Mouse (Mus musculus) bone marrow, adult 2 months (tissue): Measurements from ENCODE around the gene Ddc. TPM values are rescaled to one million over a fixed set of nuclear protein-coding genes. Genes with fewer than 3 reads are reported as not detected.

Experiments used
- H3K27ac ChIP-seq: fragments of 200-500 bp; 2 replicates; pipeline ENCODE4 v1.5.1; 2012; ENCODE audit warnings: low read depth, mild to moderate bottlenecking, control low read depth, inconsistent platforms, low read length; ENCODE audit not compliant: control insufficient read depth, poor library complexity, insufficient read depth
- H3K4me1 ChIP-seq: fragments of 200-500 bp; 2 replicates; pipeline ENCODE4 v1.6.1; 2011; ENCODE audit warnings: low read length; ENCODE audit not compliant: control insufficient read depth, insufficient read depth
- H3K4me3 ChIP-seq: fragments of 200-500 bp; replicated peaks from 2 replicates; pipeline ENCODE3; 2011; ENCODE audit warnings: mild to moderate bottlenecking, low read depth, low read length, control low read depth; ENCODE audit not compliant: control insufficient read depth
- CTCF ChIP-seq: fragments of 200-500 bp; IDR thresholded peaks from 2 replicates; pipeline ENCODE4 v1.5.1; 2011; ENCODE audit warnings: low read length, control low read depth; ENCODE audit not compliant: control insufficient read depth, insufficient read depth
- POLR2A ChIP-seq: fragments of 200-500 bp; IDR thresholded peaks from 2 replicates; pipeline ENCODE4 v1.6.1; 2011; ENCODE audit warnings: low read depth, mild to moderate bottlenecking, control low read depth, low read length, borderline replicate concordance; ENCODE audit not compliant: control insufficient read depth
- WGBS: fragments of 180-500 bp; shearing (Covaris S2); methylation state at CpG from one replicate; pipeline ENCODE4 v1.1.7; 2018; 5-methylcytosine and 5-hydroxymethylcytosine counted together
- polyA plus RNA-seq: library from polyadenylated mRNA; stranded (reverse); fragments of >200 nt; gene quantifications from 2 replicates; pipeline ENCODE4 v1.2.4, GENCODE M21; 2011; ENCODE audit warnings: low replicate concordance; ENCODE audit not compliant: missing spikeins, insufficient read depth, insufficient read length

Ddc gene
- polyA plus RNA-seq, 1 experiment: 2.0 TPM

DNA sequence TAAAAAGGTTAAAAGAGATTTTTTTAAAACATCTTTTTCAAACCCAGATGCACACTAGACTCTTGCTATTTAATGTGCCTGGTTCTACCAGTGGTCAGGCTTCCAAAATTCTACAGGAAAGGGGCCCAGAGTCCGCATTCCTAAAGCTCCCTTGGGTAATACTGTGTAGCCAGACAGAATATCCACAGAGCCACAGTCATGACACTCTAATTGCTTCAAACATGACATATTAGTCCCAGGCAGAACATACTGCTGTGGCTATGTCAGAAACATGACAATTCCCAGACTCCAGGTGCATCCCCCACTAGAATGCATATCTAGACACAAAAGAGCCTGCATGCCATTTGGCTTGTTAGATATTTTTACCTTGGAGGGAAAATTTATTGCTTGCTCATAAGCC lies 35.4 kb downstream of the Ddc start:
- TF ChIP-seq POLR2A (no peak), CTCF (no peak)
- H3K27ac ChIP-seq: no peak overlapping the region
- 66% methylated on average over 1 of the region's 1 CpGs for WGBS
- no peaks in the 10 kb centered on the region for H3K4me1 ChIP-seq
- H3K4me3 ChIP-seq: no peak overlapping the region

DNA sequence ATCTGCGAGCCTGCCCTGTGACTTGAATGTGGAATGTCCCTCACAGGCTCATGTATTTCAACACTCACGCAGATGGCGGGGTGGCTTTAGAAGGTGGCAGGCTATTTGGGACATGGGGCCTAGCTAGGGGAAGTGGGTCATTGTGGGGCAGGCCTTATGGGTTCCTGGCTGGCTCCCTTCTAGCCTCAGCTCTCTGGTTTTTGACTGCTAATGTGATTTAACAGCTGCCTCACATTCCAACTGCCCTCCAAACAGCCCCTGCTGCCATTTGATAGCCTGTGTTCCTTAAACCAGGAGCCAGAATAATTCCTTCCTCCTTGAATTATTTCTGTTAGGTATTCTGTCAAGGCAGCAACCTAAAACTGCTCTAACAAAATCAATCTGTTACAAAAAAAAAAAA lies 41.0 kb downstream of the Ddc start:
- TF ChIP-seq CTCF: no peak
- TF ChIP-seq POLR2A: no peak
- WGBS: 92% methylated on average over 3 of the region's 3 CpGs
- Histone ChIP-seq H3K4me3 (no peak overlapping the region), H3K4me1 (no peaks in the 10 kb centered on the region), H3K27ac (no peak overlapping the region)

DNA sequence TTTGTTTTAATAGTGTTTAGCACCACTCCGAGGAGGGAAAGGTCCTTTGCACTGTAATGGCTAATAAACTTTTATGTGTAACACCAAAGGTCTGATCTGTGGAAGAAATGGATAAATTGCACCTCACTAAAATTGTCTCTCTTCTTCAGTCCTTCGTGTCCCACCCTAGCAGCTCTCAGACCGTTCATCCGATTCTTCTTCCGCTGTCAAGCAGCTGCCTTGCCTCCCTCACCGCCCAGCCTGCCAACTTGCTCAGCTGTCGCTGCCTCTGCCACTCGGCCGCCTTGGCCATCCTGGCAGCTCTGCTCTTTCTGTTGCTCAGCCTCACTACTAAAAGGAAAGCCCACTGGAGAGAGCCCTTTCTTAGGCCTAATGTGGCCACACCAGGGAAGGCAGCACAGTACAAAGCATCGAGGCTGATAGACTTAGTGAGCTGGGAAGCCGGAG lies 42.2 kb downstream of the Ddc start:
- WGBS: 86% methylated on average over 11 of the region's 11 CpGs
- no peak for TF ChIP-seq POLR2A
- no peak for TF ChIP-seq CTCF
- Histone ChIP-seq H3K4me1 (no peaks in the 10 kb centered on the region), H3K27ac (no peak overlapping the region), H3K4me3 (no peak overlapping the region)

DNA sequence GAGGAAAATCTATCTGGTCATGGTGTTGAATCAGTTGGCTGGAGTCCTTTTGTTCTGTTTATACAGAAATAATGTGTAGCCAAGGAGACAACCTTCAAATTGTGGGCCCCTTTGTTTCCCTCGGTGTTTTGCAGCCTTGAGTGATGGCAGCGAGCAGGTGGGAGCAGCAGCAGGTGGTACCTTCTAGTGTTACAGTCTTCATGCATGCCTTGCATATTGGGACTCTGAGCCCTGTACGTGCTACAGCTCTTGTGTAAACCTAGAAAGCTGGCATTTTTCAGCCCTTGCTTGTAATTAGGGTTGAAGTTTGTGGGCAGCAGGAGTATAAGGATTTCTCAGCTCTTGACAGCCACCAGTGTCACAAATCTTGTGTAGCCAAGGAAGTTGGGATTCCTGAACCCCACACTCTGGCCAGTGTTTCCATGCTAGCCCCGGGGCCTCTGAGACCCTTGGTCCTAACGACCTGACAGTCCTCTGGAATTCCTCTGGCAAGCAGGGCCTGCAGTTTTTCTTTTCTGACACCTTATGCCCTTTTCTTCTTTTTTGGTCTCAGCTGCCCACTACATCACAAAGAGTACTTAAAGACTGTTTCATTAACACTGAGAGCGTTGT lies 42.8 kb downstream of the Ddc start:
- H3K4me1 ChIP-seq: no peaks in the 10 kb centered on the region
- no peak overlapping the region for H3K27ac ChIP-seq
- H3K4me3 ChIP-seq: no peak overlapping the region
- TF ChIP-seq POLR2A: no peak
- WGBS: 68% methylated on average over 6 of the region's 6 CpGs

DNA sequence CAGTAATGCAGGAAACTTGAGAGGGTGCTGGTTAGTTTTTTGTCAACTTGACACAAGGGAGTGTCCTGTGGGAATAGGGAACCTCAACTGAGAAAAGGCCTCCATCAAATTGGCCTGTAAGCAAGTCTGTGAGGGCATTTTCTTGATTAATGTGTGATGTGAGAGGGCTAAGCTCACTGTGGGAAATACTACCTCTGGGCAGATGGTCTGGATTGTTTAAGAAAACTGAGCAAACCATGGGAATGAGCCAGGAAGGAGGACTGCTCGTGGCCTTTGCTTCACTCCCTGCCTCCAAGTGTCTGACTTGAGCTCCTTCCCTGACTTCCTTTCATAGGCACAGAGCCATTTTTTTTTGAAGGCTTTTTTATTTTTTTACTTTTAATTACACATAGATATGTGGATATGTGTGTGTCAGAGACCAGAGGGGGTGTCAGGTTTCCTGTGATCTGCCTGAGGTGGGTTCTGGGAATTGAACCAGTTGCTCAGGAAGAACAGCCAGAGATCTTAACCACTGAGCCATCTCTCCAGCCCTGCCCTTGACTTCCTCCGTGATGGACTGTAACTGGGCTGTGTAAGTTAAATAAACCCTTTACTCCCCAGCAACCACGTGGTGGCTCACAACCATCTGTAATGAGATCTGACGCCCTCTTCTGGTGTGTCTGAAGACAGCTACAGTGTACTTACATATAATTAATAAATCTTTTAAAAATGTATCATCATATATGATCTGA lies 44.0 kb downstream of the Ddc start:
- H3K4me3 ChIP-seq: no peak overlapping the region
- no peak overlapping the region for H3K27ac ChIP-seq
- no peaks in the 10 kb centered on the region for H3K4me1 ChIP-seq
- TF ChIP-seq CTCF (no peak), POLR2A (no peak)
- WGBS: 51% methylated on average over 4 of the region's 4 CpGs

DNA sequence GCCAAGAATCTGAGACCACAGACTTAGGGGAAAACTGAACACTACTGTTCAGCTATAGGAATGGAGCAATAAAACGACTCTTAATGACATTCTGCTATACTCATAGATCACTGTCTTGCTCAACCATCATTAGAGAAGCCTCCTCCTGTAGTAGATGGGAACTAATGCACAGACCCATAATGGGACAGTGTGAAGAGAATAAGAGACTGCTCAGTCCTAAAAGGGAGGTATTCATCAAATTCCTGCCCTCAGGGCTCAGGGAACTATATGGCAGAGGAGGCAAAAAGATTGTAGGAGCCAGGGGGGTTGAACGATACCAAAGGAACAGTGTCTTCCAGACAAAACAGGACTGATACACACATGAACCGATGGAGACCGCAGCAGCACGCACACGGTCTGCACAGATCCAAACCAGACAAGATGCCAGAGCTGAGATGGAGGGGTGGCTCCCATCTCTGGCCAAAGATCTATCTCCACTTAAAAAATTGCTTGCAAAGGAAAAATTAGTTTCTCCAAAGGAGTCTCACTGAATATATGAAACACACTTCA lies 45.9 kb downstream of the Ddc start:
- TF ChIP-seq POLR2A (no peak), CTCF (no peak)
- WGBS: 85% methylated on average over 6 of the region's 6 CpGs
- H3K27ac ChIP-seq: no peak overlapping the region
- no peaks in the 10 kb centered on the region for H3K4me1 ChIP-seq
- no peak overlapping the region for H3K4me3 ChIP-seq

DNA sequence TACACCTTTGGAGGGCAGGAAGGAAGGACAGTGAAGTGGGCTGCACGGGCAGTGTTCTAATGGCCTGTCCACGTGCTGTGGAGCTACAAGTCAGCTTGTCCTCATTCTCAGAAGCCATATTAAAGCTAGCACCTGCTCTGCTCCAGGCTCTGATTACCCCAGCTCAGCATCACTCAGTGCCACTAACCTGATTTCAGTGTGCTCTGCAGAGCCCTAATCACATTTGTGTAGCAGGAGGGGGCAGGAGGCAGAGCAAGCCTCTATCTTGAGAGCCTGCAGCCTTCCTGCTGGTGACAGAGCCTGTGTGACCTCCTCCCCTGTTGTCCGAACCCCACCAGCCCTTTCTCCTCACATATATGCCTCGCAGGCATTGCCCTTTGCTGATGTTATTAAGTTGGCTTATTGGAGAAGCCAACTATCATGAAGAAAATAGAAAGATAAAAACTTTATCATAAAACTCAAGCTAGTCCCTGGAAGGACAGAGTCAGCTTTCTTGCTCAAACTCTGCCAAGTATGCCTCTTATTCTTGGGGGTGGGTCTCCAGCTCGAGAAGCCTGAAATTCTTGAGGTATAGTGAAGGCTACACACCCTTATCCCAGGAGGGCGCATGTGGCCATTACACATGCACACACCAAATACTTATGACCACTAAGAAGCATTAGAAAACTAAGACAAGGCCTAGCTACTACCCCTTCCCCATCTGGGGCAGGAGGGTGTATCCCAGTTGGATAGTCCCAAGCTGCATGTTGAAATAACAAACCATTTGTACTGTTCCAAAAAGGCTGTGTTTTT lies 47.3 kb downstream of the Ddc start:
- WGBS: 70% methylated on average over 6 of the region's 6 CpGs

More for the DNA sequence above, 47.3 kb downstream of the Ddc start:
- no peak overlapping the region for H3K27ac ChIP-seq
- H3K4me1 ChIP-seq: no peaks in the 10 kb centered on the region
- no peak overlapping the region for H3K4me3 ChIP-seq
- TF ChIP-seq CTCF (no peak), POLR2A (no peak)
